Mouse (Mus musculus) ES-E14 (cell line): ENCODE data around the gene Rarb.

ENCODE experiments used
- CHD2 ChIP-seq: IDR thresholded peaks from 2 replicates; pipeline ENCODE4 v1.6.1; 2014; ENCODE audit warnings: mild to moderate bottlenecking, low read depth, low read length, inconsistent platforms
- HCFC1 ChIP-seq: IDR thresholded peaks from 2 replicates; pipeline ENCODE4 v1.6.1; 2012; ENCODE audit warnings: low read length, inconsistent platforms, borderline replicate concordance; ENCODE audit not compliant: insufficient read depth
- MAFK ChIP-seq: IDR thresholded peaks from 2 replicates; pipeline ENCODE4 v1.6.1; 2014; ENCODE audit warnings: mild to moderate bottlenecking, low read depth, low read length, inconsistent platforms; ENCODE audit not compliant: insufficient read depth
- ZC3H11A ChIP-seq: IDR thresholded peaks from 2 replicates; pipeline ENCODE4 v1.6.1; 2012; ENCODE audit warnings: low read depth, mild to moderate bottlenecking, inconsistent platforms, low read length, borderline replicate concordance
- ZNF384 ChIP-seq: IDR thresholded peaks from 2 replicates; pipeline ENCODE4 v1.6.1; 2012; ENCODE audit warnings: low read depth, low read length, inconsistent platforms

- TF ChIP-seq MAFK (no peak), ZNF384 (no peak), HCFC1 (no peak), ZC3H11A (no peak), CHD2 (no peak)
These were observed 290.3 kb downstream of the Rarb start for GRCm38 (mm10) chr14:16528631-16529030.
